Mouse (Mus musculus): ENCODE results near the gene Ror1. TPM values are rescaled to one million over a fixed set of nuclear protein-coding genes. Genes with fewer than 3 reads are reported as not detected.

Ror1 gene
- polyA plus RNA-seq, 1 experiment from 2014 or later = 2.5 TPM

DNA sequence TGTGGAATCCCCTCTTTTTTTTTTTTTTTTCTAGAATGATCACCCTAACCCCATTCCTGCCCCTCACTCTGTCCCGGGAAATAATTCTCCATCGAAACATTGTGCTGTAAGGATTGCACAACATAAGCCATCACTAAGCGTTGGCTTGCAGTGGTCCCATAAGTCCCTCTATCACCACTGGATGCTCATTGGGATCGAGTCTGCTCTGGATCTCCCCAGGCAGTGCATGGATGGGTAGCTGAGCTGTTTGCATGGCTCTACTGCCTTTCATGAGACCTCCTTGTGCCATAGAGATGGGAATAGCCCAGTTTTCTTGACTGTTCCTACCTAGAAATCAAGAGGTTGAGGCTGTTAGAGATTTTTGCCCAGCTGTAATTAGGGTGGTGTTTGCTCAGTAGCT lies 13.0 kb downstream of the Ror1 start:
- H3K27me3 ChIP-seq (replicated peaks; ENCODE audit: control insufficient read depth, insufficient read depth, low read length) = no peaks in the 10 kb centered on the region
- no peaks in the 10 kb centered on the region for H3K36me3 ChIP-seq (ENCODE audit: control insufficient read depth, insufficient read depth)
- H3K4me3 ChIP-seq (ENCODE audit: low read depth, low read length) = no peak overlapping the region
- 95% methylated on average over 4 of the region's 4 CpGs for WGBS
- no peak for ATAC-seq
- no peak overlapping the region for H3K27ac ChIP-seq (ENCODE audit: low read depth, low read length)
- no peak for TF ChIP-seq CTCF (IDR thresholded peaks at IDR 0.05; ENCODE audit: low read depth)
- no peak overlapping the region for H3K4me2 ChIP-seq (replicated peaks; ENCODE audit: low read depth)
- no peak overlapping the region for H3K9ac ChIP-seq (ENCODE audit: low read depth, low read length)
- H3K4me1 ChIP-seq (replicated peaks; ENCODE audit: control insufficient read depth, insufficient read depth, low read length) = no peaks in the 10 kb centered on the region
- H3K9me3 ChIP-seq (ENCODE audit: control insufficient read depth) = no peaks in the 10 kb centered on the region

DNA sequence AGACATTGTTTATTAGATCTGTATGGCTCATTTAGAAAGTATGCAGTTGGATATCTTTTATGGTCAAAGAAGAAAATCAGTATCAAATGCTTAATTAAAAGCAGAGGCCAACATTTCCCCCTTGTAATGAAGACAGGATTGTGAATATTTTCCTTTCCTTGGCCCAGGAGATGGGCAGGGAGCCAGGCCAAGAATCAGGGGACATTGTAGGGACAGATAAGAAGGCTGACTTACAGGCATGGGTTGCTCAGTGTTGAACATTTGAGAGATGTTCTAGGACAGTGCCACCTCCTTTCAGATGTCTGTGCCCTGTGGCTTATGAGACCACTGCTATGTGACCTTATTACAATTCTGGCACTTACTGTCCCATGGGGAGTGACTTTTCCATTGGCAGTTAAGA lies 18.6 kb downstream of the Ror1 start:
- no peak overlapping the region for H3K4me2 ChIP-seq (replicated peaks; ENCODE audit: low read depth)
- no peaks in the 10 kb centered on the region for H3K27me3 ChIP-seq (replicated peaks; ENCODE audit: control insufficient read depth, insufficient read depth, low read length)
- H3K9me3 ChIP-seq (ENCODE audit: control insufficient read depth) = no peaks in the 10 kb centered on the region
- H3K27ac ChIP-seq (ENCODE audit: low read depth, low read length) = no peak overlapping the region
- no peak overlapping the region for H3K4me3 ChIP-seq (ENCODE audit: low read depth, low read length)
- H3K9ac ChIP-seq (ENCODE audit: low read depth, low read length) = no peak overlapping the region
- TF ChIP-seq CTCF (IDR thresholded peaks at IDR 0.05; ENCODE audit: low read depth) = no peak
- ATAC-seq = no peak
- no peaks in the 10 kb centered on the region for H3K36me3 ChIP-seq (ENCODE audit: control insufficient read depth, insufficient read depth)
- H3K4me1 ChIP-seq (replicated peaks; ENCODE audit: control insufficient read depth, insufficient read depth, low read length) = no peaks in the 10 kb centered on the region

DNA sequence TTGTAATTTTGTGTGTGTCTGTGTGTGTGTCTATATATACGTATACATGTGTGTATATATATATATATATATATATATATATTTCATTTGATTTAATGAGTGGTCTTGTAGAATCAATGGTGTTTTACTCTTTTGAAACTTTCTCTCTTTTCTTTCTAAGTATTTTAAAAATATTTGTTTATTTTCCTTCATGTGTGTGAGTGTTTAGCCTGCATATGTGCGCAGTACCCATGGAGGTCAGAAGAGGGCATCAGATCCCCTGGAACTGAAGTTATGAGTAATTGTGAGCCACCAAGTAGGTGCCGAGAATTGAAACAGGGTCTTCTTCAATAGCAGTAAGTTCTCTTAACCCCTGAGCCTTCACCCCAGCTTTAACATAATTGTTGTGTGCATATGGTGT lies 20.8 kb downstream of the Ror1 start:
- H3K36me3 ChIP-seq (ENCODE audit: control insufficient read depth, insufficient read depth) = no peaks in the 10 kb centered on the region
- no peak overlapping the region for H3K4me3 ChIP-seq (ENCODE audit: low read depth, low read length)
- no peak overlapping the region for H3K9ac ChIP-seq (ENCODE audit: low read depth, low read length)
- no peak overlapping the region for H3K27ac ChIP-seq (ENCODE audit: low read depth, low read length)
- 95% methylated on average over 3 of the region's 3 CpGs for WGBS
- no peak overlapping the region for H3K4me2 ChIP-seq (replicated peaks; ENCODE audit: low read depth)
- H3K27me3 ChIP-seq (replicated peaks; ENCODE audit: control insufficient read depth, insufficient read depth, low read length) = no peaks in the 10 kb centered on the region
- H3K4me1 ChIP-seq (replicated peaks; ENCODE audit: control insufficient read depth, insufficient read depth, low read length) = no peaks in the 10 kb centered on the region
- ATAC-seq = no peak
- 0 out of 2 replicates have a peak, but pooled peaks have one; percentile 15 for TF ChIP-seq CTCF (IDR thresholded peaks at IDR 0.05; ENCODE audit: low read depth)
- no peaks in the 10 kb centered on the region for H3K9me3 ChIP-seq (ENCODE audit: control insufficient read depth)

DNA sequence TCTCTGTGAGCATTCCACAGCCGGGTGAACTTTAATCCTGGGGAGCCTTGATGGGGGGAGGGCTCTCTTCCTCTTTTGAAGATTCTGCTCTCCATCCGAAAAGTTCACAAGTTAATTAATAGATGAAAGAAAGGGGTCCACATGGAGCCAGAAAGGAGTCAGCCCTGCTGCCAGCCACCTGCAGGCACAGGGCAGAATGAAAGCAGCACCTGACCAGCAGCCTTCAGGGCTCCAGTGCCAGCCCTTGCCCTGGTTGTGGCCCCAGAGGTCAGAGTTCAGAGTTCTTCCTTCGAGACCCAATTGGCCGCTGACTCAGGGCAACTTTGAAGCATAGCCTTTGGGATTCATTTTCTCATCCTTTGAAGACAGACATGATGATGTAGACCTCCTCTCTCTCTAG lies 23.1 kb downstream of the Ror1 start:
- no peaks in the 10 kb centered on the region for H3K36me3 ChIP-seq (ENCODE audit: control insufficient read depth, insufficient read depth)

DNA sequence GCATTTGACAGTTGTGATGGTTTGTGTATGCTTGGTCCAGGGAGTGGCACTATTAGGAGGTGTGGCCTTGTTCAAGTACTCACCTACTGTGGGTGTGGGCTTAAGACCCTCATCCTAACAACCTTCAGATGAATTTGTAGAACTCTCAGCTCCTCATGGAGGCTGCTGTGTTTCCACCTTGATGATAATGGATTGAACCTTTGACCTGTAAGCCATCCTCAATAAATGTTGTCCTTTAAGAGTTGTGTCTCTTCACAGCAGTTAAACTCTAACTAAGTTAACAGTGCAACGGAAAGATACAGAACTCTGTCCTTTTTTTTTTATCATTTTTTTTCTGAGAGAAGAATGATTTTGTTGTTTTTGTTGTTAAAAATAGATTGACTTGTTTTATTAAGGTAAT lies 23.8 kb downstream of the Ror1 start:
- no peak for TF ChIP-seq CTCF (IDR thresholded peaks at IDR 0.05; ENCODE audit: low read depth)

More for the DNA sequence above, 23.1 kb downstream of the Ror1 start:
- TF ChIP-seq CTCF (IDR thresholded peaks at IDR 0.05; ENCODE audit: low read depth) = no peak
- no peak for ATAC-seq
- H3K4me1 ChIP-seq (replicated peaks; ENCODE audit: control insufficient read depth, insufficient read depth, low read length) = no peaks in the 10 kb centered on the region; the same call in 1 of the 2 replicates
- no peak overlapping the region for H3K4me3 ChIP-seq (ENCODE audit: low read depth, low read length)
- H3K27ac ChIP-seq (ENCODE audit: low read depth, low read length) = no peak overlapping the region
- no peak overlapping the region for H3K9ac ChIP-seq (ENCODE audit: low read depth, low read length)
- 49% methylated on average over 4 of the region's 4 CpGs for WGBS
- H3K27me3 ChIP-seq (replicated peaks; ENCODE audit: control insufficient read depth, insufficient read depth, low read length) = no peaks in the 10 kb centered on the region
- no peaks in the 10 kb centered on the region for H3K9me3 ChIP-seq (ENCODE audit: control insufficient read depth)
- H3K4me2 ChIP-seq (replicated peaks; ENCODE audit: low read depth) = no peak overlapping the region

DNA sequence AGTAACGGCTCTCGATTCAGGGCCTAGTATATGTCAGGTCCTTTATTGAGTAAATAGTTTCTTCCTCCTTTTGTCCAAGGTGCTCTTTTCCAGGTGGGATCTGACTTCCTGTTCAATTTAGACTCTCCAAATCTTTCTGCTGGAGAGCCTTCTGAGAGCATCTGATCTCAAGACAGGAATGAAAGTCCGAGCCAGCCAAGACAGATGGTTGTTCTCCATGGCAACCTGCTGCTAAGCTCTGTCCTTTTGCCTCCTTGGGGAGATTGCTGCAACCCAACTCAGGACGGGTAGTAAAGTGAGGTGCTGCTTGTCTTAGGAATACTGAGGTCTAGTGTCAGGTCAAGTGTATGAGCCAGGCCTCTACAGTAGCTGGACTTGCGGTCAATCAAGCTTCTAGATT lies 25.0 kb downstream of the Ror1 start:
- Histone ChIP-seq H3K36me3 (ENCODE audit: control insufficient read depth, insufficient read depth) (no peaks in the 10 kb centered on the region), H3K9me3 (ENCODE audit: control insufficient read depth) (no peaks in the 10 kb centered on the region), H3K9ac (ENCODE audit: low read depth, low read length) (no peak overlapping the region), H3K27me3 (replicated peaks; ENCODE audit: control insufficient read depth, insufficient read depth, low read length) (no peaks in the 10 kb centered on the region), H3K4me2 (replicated peaks; ENCODE audit: low read depth) (no peak overlapping the region), H3K4me1 (replicated peaks; ENCODE audit: control insufficient read depth, insufficient read depth, low read length) (no peaks in the 10 kb centered on the region; the same call in 1 of the 2 replicates), H3K4me3 (ENCODE audit: low read depth, low read length) (no peak overlapping the region), H3K27ac (ENCODE audit: low read depth, low read length) (no peak overlapping the region)
- TF ChIP-seq CTCF (IDR thresholded peaks at IDR 0.05; ENCODE audit: low read depth) = no peak
- WGBS = 79% methylated on average over 5 of the region's 5 CpGs
- ATAC-seq = no peak

More for the DNA sequence above, 23.8 kb downstream of the Ror1 start:
- no peak for ATAC-seq
- no peaks in the 10 kb centered on the region for H3K36me3 ChIP-seq (ENCODE audit: control insufficient read depth, insufficient read depth)
- no peaks in the 10 kb centered on the region; the same call in 1 of the 2 replicates for H3K4me1 ChIP-seq (replicated peaks; ENCODE audit: control insufficient read depth, insufficient read depth, low read length)
- H3K4me3 ChIP-seq (ENCODE audit: low read depth, low read length) = no peak overlapping the region
- H3K9ac ChIP-seq (ENCODE audit: low read depth, low read length) = no peak overlapping the region
- WGBS = 67% methylated on average over 1 of the region's 1 CpGs
- no peaks in the 10 kb centered on the region for H3K27me3 ChIP-seq (replicated peaks; ENCODE audit: control insufficient read depth, insufficient read depth, low read length)
- H3K27ac ChIP-seq (ENCODE audit: low read depth, low read length) = no peak overlapping the region
- H3K4me2 ChIP-seq (replicated peaks; ENCODE audit: low read depth) = no peak overlapping the region
- H3K9me3 ChIP-seq (ENCODE audit: control insufficient read depth) = no peaks in the 10 kb centered on the region

DNA sequence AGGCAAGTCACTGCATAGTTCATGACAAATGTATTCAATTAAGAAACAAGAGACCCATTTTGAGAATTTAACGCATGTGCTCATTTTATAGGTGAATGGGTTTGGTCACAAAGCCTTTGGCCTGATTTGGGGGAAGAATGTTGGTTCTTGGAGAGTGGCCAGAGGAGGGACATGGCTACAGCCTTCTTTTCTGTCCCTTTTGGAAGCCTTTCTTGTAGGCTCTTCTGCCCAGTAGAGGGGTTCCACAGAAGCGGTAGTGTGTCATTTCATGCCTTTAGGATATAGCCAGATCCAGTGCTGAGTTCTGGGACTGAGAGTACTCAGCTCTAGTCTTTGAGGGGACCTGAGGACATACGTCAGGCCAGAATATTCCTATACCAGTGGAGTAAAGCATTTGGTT lies 26.8 kb downstream of the Ror1 start:
- no peak for TF ChIP-seq CTCF (IDR thresholded peaks at IDR 0.05; ENCODE audit: low read depth)
- ATAC-seq = no peak
- Histone ChIP-seq H3K4me2 (replicated peaks; ENCODE audit: low read depth) (no peak overlapping the region), H3K4me3 (ENCODE audit: low read depth, low read length) (no peak overlapping the region), H3K36me3 (ENCODE audit: control insufficient read depth, insufficient read depth) (no peaks in the 10 kb centered on the region), H3K27ac (ENCODE audit: low read depth, low read length) (no peak overlapping the region), H3K9me3 (ENCODE audit: control insufficient read depth) (no peaks in the 10 kb centered on the region), H3K4me1 (replicated peaks; ENCODE audit: control insufficient read depth, insufficient read depth, low read length) (no peaks in the 10 kb centered on the region; the same call in 1 of the 2 replicates), H3K9ac (ENCODE audit: low read depth, low read length) (no peak overlapping the region), H3K27me3 (replicated peaks; ENCODE audit: control insufficient read depth, insufficient read depth, low read length) (no peaks in the 10 kb centered on the region)
- WGBS = 95% methylated on average over 3 of the region's 3 CpGs

Measured in intestine, postnatal 0 days (tissue).